Mouse (Mus musculus) layer of hippocampus, postnatal 36 days (tissue): ENCODE measurements around the gene 1700123O20Rik. TPM values are rescaled to one million over a fixed set of nuclear protein-coding genes. Genes with fewer than 3 reads are reported as not detected.
A peak's percentile ranks its signal among the peaks of the same experiment; 100 is the strongest.

ENCODE experiments used
- DNase-seq, 2 experiments: peaks; one replicate each; pipeline ENCODE4 v3.0.0; 2022
- total RNA-seq, 2 experiments: library from RNA; stranded (reverse); gene quantifications; 2 replicates each; pipeline ENCODE4 v1.2.3; 2021

1700123O20Rik gene
- total RNA-seq, result 10 to 100 TPM; 24.0 to 26.3 TPM

DNA sequence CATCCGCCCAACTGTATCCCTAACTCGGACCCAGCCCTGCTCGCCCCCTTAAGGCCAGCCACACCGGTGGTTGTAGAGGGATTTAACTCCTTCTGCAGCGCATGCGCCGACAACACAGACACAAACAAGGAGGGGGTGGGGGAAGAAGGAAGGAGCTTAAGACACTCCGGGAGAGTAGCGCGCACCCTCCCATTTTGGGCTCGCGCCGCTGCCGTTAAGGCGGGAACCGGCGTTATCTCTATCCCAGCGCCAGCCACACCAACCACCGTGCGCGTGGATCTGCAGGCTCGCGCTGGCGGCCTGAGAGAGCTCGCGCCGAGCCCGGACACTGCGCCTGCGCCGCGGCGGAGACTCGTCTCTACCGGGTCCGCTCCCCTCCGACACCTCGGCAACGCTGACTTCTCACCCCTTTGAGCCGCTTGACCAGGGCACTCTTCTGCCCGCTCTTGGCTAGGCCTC lies at the start of gene 1700123O20Rik:
1700123O20Rik (plus strand) TSS at position 154 of the 459 bp plus-strand sequence.
- DNase-seq, result no peak

- DNase-seq, result no peak
Measured at GRCm38 (mm10) chr14:54636954-54637353, 49.1 kb upstream of the 1700123O20Rik start.

DNA sequence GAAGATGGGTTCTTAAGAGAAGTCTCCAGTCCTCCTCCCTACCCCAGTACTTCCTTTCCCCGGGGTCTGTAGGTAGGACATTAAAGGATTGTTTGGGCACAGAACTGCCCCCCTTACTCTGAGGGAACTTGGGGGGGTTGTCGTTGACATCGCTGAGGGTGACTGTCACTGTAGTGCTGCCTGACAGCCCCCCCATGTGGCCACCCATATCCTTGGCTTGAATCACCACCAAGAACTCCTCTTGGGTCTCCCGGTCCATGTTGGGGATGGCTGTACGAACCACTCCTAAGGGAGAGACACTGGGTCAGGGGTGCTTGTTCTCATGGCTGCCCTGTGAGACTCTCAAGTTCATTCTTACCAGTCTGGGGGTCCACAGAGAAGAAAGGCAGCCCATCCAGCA lies 47.8 kb upstream of the 1700123O20Rik start:
- no peak for DNase-seq

DNA sequence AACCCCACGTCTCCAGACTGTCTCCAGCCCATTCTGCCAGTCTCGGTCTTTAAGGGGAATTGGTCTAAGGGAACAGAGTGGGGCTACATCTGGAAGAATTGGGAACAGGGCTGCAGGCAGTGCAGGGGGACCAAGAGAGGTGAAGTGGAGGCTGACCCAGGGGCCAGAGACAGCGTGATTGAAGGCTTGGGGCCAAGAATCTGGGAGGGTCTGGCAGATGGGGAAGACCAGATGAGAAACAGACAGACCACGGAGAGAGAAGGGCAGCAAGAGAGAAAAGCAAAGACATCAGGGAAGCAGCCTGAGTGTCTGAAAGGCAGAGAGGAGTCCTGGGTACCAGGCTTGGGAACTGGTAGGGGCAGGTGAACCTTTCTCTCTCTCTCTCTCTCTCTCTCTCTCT lies 45.9 kb upstream of the 1700123O20Rik start:
- no peak for DNase-seq

DNA sequence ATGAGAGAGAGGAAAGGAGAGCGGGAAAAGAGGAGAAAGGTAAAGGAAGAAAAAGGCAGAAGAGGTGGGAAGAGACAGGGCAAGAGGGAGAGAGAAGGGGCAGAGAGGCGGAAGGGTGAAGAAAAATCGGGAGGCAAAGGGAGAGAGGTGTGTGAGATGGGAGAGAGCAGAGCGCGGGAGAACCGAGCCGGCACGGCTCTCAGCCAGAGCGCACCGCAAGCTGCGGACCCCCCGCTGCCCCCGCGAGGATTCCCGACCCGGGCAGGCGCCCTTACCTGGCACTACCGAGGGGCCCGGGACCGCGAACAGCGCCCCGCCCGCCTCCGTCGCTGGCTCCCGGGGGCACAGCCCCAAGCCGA lies 45.1 kb upstream of the 1700123O20Rik start, which contains the start of gene Gm17606:
Gm17606 (plus strand) TSS at position 7 of the 359 bp plus-strand sequence.
- no peak for DNase-seq

DNA sequence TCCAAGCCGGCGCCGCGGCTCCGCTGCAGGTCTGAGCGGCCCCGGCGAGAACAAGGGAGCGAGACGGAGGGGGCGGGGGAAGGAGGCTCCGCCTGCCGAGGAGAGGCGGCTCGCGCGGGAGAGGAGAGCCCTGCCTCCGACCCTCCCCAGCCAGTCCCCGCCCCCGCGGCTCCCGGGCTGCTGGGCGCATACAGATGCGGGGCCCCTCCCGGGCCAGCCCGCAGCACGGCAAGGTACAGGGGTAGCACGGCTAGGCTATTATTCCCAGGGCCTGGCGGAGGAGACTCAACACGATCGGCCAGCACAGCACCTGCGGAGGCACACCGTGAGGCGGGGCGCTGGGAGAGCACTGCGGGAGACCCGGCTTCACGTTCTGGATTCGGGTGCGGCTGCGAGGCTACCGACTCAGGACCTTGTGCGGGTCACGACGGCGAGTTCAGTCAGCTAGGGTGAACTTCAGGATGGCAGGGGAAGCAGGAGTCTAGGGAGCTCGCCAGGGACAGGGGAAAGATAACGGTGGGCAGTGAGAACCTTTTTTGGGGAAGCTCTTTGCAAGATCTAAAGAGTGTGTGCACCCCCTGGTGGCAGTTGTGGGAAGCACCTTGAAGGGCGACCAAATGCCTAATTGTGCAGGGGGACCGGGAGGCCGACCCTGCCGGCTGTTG lies 44.6 kb upstream of the 1700123O20Rik start, which contains the start of gene Cdh24:
Cdh24 (minus strand) TSS at position 60 of the 665 bp plus-strand sequence.
- peak; percentile 88 to 90 for DNase-seq

- DNase-seq, result no peak
Measured at GRCm38 (mm10) chr14:54642224-54642944, 43.6 kb upstream of the 1700123O20Rik start.

- DNase-seq, result no peak
Measured at GRCm38 (mm10) chr14:54643011-54643410, 43.0 kb upstream of the 1700123O20Rik start.

- no peak for DNase-seq
Measured at GRCm38 (mm10) chr14:54644294-54644693, 41.7 kb upstream of the 1700123O20Rik start.

DNA sequence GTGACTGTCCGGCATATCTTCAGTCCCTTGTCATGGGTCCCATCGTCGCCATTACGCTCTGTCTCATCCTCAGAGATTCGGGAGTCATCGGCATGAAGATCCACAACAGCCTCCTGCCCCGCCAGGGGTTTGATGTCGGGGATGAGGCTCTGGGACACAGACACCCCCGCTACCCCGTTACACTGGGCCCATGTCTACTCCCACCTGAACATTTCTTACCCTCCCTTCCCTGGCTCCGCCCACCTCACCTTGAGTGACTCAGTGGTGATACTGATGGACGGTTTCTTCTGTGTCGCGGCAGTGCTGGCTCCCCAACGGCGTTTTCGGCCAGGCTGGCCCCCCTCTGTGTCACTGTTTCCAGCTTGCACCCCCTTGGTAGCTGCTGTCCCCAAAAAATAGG lies 39.6 kb upstream of the 1700123O20Rik start:
- no peak for DNase-seq

DNA sequence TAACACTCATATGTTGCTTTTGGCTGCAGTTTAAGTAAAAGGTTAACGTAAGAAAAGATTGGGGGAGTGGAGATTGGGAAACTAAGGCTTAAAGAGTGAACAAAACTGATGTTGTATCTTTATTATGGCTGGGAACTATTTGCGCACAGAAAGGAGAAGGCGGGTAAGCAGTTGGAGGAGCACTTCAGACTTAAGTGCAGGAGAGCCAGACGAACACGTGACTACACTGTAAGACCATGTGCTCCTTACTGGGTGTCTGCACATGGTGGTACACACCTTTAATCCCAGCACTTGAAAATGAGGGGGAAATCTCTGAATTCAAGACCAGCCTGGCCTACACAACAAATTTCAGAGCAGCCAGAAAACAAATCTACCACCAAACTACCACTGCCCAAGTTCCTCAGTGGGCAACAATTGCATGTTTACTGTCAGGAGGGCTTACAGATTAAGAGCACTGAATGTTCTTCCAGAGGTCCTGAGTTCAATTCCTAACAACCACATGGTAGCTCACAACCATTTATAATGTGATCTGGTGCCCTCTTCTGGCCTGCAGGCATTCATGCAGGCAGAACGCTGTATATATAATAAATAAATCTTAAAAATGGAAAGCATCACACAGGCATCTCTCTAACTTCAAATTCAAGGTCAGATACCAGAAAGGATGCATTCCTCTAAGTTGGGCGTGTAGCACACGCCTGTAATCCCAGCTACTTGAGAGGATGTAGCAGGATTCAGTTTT lies 38.9 kb upstream of the 1700123O20Rik start:
- DNase-seq, result no peak

GRCm38 (mm10) chr14:54647900-54648299 lies 38.1 kb upstream of the 1700123O20Rik start:
- DNase-seq, result no peak

DNA sequence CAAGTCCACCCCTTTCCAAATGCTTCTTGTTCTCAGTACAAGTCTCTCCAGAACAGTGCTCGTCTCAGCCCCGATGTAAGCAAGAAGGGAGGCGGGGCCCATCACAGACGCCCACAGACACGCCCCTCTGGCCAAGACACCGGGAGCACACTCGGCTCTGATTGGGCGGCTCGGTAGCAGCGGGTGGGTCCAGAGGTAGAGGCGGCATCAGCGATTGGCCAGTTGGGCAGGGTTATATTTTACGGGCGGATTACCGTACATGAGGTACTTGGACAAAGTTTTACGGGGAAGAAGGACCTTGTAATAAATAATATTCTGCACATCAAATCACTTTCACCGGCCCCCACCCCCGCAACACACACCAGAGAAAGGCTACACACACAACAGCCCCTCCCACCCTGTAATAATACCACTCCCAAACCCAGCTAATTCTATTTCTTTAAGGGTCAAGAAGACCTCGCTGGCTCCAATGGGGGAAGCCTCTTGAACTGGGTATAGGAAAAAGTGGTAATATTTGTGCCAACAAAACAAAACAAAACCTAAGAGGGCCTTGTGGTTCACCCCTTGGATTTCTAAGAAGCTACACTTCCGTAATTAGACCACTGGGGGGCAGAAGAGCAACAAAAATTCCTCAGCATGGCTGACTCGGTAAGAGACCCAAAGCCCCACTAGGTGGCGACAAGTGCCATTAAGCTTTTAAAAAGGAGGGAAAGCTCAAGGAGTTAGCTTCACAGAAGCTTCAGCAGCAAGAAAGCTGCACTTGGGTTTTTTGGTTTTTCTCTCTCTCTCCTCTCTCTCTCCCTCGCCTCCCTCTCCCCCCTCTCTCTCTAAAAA lies 35.2 kb upstream of the 1700123O20Rik start:
- peak; percentile 67 to 79 for DNase-seq

- no peak for DNase-seq
Measured at GRCm38 (mm10) chr14:54651556-54651955, 34.5 kb upstream of the 1700123O20Rik start.

DNA sequence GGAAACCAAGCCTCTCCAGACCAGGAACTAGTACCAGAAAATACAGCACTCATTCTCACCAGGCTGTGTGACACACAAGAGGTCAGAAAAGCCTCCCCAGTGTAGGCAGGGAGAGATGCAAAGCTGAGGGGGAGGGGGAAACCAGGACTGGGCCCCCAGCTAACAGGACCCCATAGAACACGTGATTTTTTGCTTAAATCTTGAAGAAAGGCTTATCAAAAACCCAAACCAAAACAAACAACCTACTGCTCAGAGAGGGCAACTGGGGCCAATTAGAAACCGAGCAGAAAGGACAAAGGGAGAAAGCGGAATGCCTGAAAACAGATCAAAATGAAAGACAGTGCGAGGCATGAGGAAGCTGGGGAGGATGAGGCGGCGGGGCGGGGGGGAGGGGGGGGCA lies 33.2 kb upstream of the 1700123O20Rik start:
- no peak for DNase-seq

DNA sequence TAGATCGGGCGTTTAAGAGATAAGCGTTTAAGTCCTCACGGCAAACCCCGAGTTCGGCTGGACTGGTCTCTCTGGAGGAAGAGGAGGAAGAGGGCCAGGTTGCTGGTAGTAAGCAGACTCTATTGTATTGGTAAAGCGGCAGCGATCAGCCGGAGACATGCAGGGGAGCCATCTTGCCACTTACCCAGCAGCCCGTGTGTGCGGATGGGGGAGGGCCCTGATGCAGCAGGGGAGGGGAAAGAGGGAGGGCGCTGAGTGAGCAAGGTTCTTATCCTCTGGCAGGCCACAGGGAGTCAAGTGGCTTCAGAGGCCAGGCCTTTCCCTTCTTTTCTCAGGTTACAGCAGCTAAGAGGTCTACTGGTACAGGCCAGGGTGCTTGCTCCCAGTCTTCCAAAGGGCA lies 32.5 kb upstream of the 1700123O20Rik start:
- peak; percentile 83 to 84 for DNase-seq

DNA sequence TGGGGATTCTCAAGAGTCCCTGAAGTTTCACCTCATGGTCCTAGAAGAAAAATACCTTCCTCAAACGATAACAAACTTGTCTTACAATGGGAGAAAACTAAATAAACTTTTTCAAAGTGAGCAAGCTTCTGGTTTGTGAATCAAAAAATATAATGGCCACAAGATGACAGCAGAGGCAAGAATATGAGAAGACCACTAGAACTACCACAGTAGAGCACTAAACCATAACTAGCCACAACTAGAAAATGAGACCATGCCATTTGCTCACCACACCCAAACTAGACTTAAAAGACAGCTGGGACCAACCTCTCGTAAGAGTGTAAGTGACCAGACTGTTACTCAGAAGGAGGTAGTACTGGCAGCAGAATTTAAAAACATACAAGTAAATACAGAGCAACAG lies 26.0 kb upstream of the 1700123O20Rik start:
- no peak for DNase-seq

DNA sequence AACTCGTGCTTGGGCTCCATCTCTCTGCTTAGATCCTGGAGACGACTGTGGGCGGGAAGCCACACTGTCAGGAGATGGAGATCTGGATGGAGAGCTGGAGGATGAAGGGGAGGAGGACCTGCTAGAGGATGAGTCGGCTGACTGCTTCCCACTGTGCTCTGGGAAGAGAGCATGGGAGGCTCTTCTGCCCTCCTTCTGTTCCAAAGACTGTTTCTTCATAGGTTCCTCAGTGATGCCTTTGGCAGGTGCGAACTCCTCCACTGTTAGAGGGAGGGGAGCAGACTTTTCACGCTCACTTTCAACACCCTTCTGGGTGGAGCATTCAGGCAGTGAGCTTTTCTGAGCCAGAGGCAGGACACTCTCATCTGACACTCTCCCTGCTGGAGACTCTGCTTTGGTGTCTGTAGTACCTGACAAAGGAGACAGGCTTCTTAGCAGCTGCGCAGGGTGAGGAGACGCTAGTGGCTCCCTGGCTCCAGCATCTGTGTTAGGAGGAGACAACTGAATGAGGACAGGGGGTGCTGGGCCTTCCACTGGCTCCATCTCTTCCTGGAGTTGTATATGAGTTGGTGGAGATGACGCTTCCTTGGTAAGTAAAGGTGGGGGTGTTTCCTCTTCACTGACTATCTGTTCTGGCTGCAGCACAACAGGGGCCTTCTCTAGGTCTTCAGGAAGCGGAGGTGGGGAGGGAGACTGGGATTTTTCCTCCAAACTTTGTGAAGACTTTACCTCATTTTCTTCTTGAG lies 21.4 kb upstream of the 1700123O20Rik start:
- DNase-seq, result no peak

DNA sequence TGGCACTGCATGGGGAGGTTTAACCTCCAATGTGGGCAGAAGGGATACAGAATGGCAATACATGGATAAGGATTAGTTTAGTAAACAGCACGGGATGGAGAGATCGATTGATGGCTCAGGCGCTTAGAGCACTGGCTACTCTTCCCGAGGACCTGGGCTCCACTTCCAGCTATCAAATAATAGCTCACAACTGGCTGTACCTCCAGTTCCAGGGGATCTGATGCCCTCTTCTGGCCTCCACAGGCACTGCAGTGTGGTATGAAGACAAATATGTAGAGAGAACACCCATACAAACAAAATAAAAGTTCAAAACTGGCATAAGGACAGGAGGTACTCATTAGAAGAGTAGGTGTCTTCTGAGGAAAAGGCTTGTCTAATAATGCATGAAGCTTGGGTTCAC lies 16.6 kb upstream of the 1700123O20Rik start:
- DNase-seq, result no peak

DNA sequence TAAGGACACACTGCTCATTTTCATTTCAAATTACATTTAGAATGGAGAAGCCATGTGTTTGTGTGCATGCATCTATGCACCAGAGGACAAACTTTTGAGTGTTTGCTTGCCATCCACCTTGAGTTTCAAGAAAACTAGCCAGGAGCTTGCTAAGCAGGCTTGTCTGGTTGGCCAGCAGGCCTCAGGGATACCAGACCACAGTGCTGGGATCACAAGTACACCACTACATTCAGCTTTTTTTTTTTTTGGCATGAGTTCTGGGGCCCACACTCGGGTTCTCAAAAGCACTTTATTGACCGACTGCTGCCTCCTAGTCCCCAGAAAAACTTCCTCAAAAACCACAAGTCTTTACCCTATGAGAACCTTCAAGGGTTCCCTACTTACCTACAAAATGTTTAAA lies 11.7 kb upstream of the 1700123O20Rik start:
- no peak for DNase-seq

DNA sequence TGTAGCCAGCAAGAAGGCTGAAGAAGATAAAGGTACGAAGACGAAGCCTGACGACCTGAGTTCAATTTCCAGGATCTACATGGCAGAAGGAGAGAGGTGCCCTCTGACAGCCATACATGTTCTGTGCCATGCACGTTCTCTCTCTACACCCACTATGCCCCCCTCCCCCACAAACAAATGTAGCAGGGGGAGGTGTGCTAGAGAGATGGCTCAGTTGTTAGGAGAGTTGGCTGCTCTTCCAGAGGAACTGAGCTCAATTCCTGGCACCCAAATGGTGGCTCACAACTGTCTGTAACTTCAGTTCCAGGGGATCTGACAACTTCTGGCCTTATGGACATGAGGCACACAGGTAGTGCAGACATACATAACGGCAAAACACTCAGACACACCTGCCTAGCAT lies 9.7 kb upstream of the 1700123O20Rik start:
- DNase-seq, result no peak
